Mouse (Mus musculus): ENCODE data around the gene Scarf2. TPM values are rescaled to one million over a fixed set of nuclear protein-coding genes. Genes with fewer than 3 reads are reported as not detected.

The Scarf2 gene
- total and polyA plus RNA-seq, 3 experiments = not detected

DNA sequence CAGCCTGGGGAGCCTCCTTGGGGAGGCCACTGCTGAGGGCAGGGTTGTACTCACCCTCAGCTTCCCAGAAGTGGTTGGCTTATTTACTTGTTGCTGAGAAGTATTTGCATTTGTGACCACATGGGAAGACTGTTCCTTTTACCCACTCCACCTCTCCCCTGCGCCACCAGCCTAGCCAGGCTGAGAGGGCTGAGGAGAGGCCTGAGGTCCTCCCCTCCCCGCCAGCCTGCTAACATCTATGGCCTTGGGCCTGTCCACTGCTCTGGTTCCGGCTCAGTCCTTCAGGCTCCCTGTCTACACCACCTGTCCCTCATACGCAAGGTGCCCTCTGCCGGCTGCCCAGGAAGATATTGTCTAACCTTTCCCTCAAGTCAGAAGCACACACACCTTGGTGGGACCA lies 1.4 kb upstream of the Scarf2 start:
- Histone ChIP-seq H3K4me3 (ENCODE audit: low read depth, low read length) (no peak overlapping the region), H3K9me3 (replicated peaks) (peaks cover 3% of the 10 kb centered on the region; the same call in 1 of the 2 replicates), H3K27me3 (ENCODE audit: insufficient read depth, low read length) (peaks cover 34% of the 10 kb centered on the region), H3K4me1 (ENCODE audit: insufficient read depth, low read depth, low read length) (no peaks in the 10 kb centered on the region), H3K36me3 (replicated peaks) (no peaks in the 10 kb centered on the region)
- DNase-seq (ENCODE audit: low spot score) (no peak), ATAC-seq (ENCODE audit: extremely low read depth, insufficient number of reproducible peaks, low FRiP score, poor library complexity, severe bottlenecking) (no peak)
- TF ChIP-seq CTCF (IDR thresholded peaks at IDR 0.05; ENCODE audit: low read depth, low read length) (no peak), GATA1 (IDR thresholded peaks at IDR 0.05; ENCODE audit: borderline replicate concordance, low read length) (no peak), GATA2 (IDR thresholded peaks at IDR 0.05; ENCODE audit: borderline replicate concordance, low read depth, low read length) (no peak), TAL1 (conservative IDR thresholded peaks at IDR 0.05; ENCODE audit: low read depth, low read length) (no peak), POLR2AphosphoS5 (IDR thresholded peaks at IDR 0.05; ENCODE audit: insufficient replicate concordance, low read depth, low read length) (no peak)

DNA sequence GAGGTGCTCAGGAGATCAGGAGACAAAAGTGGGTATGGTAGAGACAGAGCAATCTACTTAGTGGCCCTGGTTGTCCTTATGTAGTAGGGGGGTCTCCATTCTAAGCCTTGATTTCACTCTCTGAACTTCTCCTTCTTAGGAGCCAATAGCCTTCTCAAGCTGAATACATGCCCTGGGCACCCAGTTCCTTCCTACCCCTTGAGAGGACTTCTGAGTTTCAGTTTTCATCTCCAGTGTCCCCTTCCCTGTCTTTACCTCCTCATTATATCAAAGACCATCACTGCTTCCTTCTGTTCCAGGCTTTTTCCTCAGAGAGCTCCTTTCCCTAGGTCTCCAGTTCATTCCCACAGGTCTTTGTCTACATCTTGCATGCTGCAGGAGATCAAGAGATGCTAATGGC lies 563 bp upstream of the Scarf2 start:
- ATAC-seq (ENCODE audit: extremely low read depth, insufficient number of reproducible peaks, low FRiP score, poor library complexity, severe bottlenecking) (no peak), DNase-seq (ENCODE audit: low spot score) (no peak)
- no peaks in the 10 kb centered on the region for H3K36me3 ChIP-seq (replicated peaks)
- H3K9me3 ChIP-seq (replicated peaks) = peaks cover 3% of the 10 kb centered on the region; the same call in 1 of the 2 replicates
- no peak overlapping the region for H3K4me3 ChIP-seq (ENCODE audit: low read depth, low read length)
- TF ChIP-seq GATA2 (IDR thresholded peaks at IDR 0.05; ENCODE audit: borderline replicate concordance, low read depth, low read length) = no peak
- TF ChIP-seq TAL1 (conservative IDR thresholded peaks at IDR 0.05; ENCODE audit: low read depth, low read length) = no peak
- no peak for TF ChIP-seq CTCF (IDR thresholded peaks at IDR 0.05; ENCODE audit: low read depth, low read length)
- TF ChIP-seq POLR2AphosphoS5 (IDR thresholded peaks at IDR 0.05; ENCODE audit: insufficient replicate concordance, low read depth, low read length) = no peak
- peaks cover 34% of the 10 kb centered on the region for H3K27me3 ChIP-seq (ENCODE audit: insufficient read depth, low read length)
- no peaks in the 10 kb centered on the region for H3K4me1 ChIP-seq (ENCODE audit: insufficient read depth, low read depth, low read length)

GRCm38 (mm10) chr16:17797812-17798311 lies 780 bp downstream of the Scarf2 start:
- ATAC-seq (ENCODE audit: extremely low read depth, insufficient number of reproducible peaks, low FRiP score, poor library complexity, severe bottlenecking) (no peak), DNase-seq (ENCODE audit: low spot score) (no peak)
- Histone ChIP-seq H3K4me1 (ENCODE audit: insufficient read depth, low read depth, low read length) (no peaks in the 10 kb centered on the region), H3K9me3 (replicated peaks) (peaks cover 6% of the 10 kb centered on the region), H3K4me3 (ENCODE audit: low read depth, low read length) (no peak overlapping the region), H3K36me3 (replicated peaks) (no peaks in the 10 kb centered on the region), H3K27me3 (ENCODE audit: insufficient read depth, low read length) (peaks cover 37% of the 10 kb centered on the region)
- no peak for TF ChIP-seq TAL1 (conservative IDR thresholded peaks at IDR 0.05; ENCODE audit: low read depth, low read length)
- no peak for TF ChIP-seq GATA2 (IDR thresholded peaks at IDR 0.05; ENCODE audit: borderline replicate concordance, low read depth, low read length)
- no peak for TF ChIP-seq GATA1 (IDR thresholded peaks at IDR 0.05; ENCODE audit: borderline replicate concordance, low read length)
- TF ChIP-seq CTCF (IDR thresholded peaks at IDR 0.05; ENCODE audit: low read depth, low read length) = no peak
- no peak for TF ChIP-seq POLR2AphosphoS5 (IDR thresholded peaks at IDR 0.05; ENCODE audit: insufficient replicate concordance, low read depth, low read length)

DNA sequence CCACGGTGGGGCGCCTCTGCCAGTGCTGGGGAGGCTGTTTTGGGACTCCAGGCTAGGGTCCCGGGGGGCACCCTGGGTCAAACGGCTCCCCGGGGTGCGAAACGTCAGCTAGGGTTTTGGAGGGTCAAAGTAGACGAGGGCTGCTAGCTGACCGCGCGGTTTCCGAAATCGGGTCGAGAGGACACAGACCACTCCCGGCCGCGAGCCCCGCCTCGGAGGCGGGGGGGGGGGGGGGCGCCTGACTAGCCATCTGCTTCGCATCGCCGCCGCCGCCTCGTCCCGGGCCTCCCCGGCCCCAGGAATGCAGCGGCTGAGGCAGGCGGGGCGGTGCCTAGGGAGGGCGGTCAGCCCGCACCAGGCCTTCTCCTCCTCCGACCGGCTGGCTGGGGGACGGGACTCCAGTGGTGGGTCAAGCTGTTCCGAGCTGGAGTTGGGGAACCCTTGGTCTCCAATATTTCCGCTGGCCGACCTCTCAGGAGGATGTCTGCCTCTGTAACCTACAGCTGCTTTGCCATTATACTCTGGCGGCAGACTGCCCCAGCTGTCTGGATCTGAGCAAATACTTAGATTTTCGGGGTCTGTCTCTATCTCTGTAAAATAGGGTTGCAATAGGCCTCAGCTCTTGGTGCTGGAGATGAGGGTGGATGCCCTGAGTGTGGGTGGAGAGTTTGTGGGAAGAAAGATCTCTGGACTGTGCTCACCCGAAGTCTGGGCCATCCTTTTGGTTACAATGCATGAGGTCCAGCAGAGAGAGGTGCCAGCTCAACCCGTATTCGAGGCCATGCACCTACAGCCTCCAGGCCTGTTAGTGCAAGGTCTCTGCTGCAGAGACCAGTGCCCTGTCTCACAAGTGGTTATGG lies 1.5 kb downstream of the Scarf2 start:
- Histone ChIP-seq H3K4me1 (ENCODE audit: insufficient read depth, low read depth, low read length) (no peaks in the 10 kb centered on the region; the same call in 1 of the 2 replicates), H3K9me3 (replicated peaks) (peaks cover 13% of the 10 kb centered on the region), H3K27me3 (ENCODE audit: insufficient read depth, low read length) (peaks cover 41% of the 10 kb centered on the region), H3K36me3 (replicated peaks) (no peaks in the 10 kb centered on the region), H3K4me3 (ENCODE audit: low read depth, low read length) (no peak overlapping the region)
- no peak for DNase-seq (ENCODE audit: low spot score)
- TF ChIP-seq TAL1 (conservative IDR thresholded peaks at IDR 0.05; ENCODE audit: low read depth, low read length) = no peak
- TF ChIP-seq CTCF (IDR thresholded peaks at IDR 0.05; ENCODE audit: low read depth, low read length) = no peak
- no peak for TF ChIP-seq GATA2 (IDR thresholded peaks at IDR 0.05; ENCODE audit: borderline replicate concordance, low read depth, low read length)
- TF ChIP-seq GATA1 (IDR thresholded peaks at IDR 0.05; ENCODE audit: borderline replicate concordance, low read length) = no peak
- TF ChIP-seq POLR2AphosphoS5 (IDR thresholded peaks at IDR 0.05; ENCODE audit: insufficient replicate concordance, low read depth, low read length) = no peak
- no peak for ATAC-seq (ENCODE audit: extremely low read depth, insufficient number of reproducible peaks, low FRiP score, poor library complexity, severe bottlenecking)

GRCm38 (mm10) chr16:17799584-17799983 lies 2.5 kb downstream of the Scarf2 start:
- ATAC-seq (ENCODE audit: extremely low read depth, insufficient number of reproducible peaks, low FRiP score, poor library complexity, severe bottlenecking) = no peak
- H3K27me3 ChIP-seq (ENCODE audit: insufficient read depth, low read length) = peaks cover 46% of the 10 kb centered on the region
- DNase-seq (ENCODE audit: low spot score) = no peak
- TF ChIP-seq TAL1 (conservative IDR thresholded peaks at IDR 0.05; ENCODE audit: low read depth, low read length) (no peak), GATA1 (IDR thresholded peaks at IDR 0.05; ENCODE audit: borderline replicate concordance, low read length) (no peak), GATA2 (IDR thresholded peaks at IDR 0.05; ENCODE audit: borderline replicate concordance, low read depth, low read length) (no peak), POLR2AphosphoS5 (IDR thresholded peaks at IDR 0.05; ENCODE audit: insufficient replicate concordance, low read depth, low read length) (no peak), CTCF (IDR thresholded peaks at IDR 0.05; ENCODE audit: low read depth, low read length) (no peak)
- peaks cover 14% of the 10 kb centered on the region for H3K9me3 ChIP-seq (replicated peaks)
- H3K4me1 ChIP-seq (ENCODE audit: insufficient read depth, low read depth, low read length) = peaks cover 4% of the 10 kb centered on the region
- no peak overlapping the region for H3K4me3 ChIP-seq (ENCODE audit: low read depth, low read length)
- H3K36me3 ChIP-seq (replicated peaks) = no peaks in the 10 kb centered on the region

DNA sequence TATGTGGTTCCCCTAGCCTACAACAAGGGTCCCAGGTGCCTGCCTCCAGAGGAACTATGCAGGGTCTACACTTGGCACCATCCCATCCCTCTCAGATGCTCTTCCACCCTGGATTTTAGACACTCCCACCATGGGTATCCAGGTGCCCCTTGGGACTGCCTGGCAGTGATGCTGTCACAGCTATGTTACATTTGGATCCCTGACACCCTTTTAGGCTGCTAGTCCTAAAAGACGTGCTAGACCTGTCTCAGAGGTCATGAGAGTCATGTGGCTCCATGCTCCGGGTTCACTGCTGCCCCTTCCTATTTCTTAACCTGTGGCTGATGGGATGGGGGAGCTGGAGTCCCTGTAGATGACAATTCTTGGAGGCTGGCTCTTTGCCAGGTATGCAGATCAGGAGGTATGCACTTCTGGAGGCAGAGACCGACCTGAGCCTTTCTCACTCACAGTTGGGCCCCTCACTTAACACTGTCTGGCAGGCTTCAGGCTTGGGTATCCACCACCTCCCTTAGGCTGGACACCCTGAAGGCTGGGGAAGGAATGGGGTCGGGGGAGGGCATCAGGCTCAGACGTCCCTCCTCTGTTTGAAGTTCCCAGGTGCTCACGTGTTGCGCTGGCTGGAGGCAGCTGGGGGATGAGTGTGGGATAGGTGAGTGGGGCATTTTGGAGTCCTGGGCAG lies 4.8 kb downstream of the Scarf2 start:
- ATAC-seq (ENCODE audit: extremely low read depth, insufficient number of reproducible peaks, low FRiP score, poor library complexity, severe bottlenecking) (no peak), DNase-seq (ENCODE audit: low spot score) (no peak)
- no peak overlapping the region for H3K4me3 ChIP-seq (ENCODE audit: low read depth, low read length)
- H3K9me3 ChIP-seq (replicated peaks) = peaks cover 15% of the 10 kb centered on the region
- H3K27me3 ChIP-seq (ENCODE audit: insufficient read depth, low read length) = peaks cover 57% of the 10 kb centered on the region
- H3K36me3 ChIP-seq (replicated peaks) = no peaks in the 10 kb centered on the region
- no peak for TF ChIP-seq GATA1 (IDR thresholded peaks at IDR 0.05; ENCODE audit: borderline replicate concordance, low read length)
- TF ChIP-seq GATA2 (IDR thresholded peaks at IDR 0.05; ENCODE audit: borderline replicate concordance, low read depth, low read length) = no peak
- no peak for TF ChIP-seq POLR2AphosphoS5 (IDR thresholded peaks at IDR 0.05; ENCODE audit: insufficient replicate concordance, low read depth, low read length)
- TF ChIP-seq CTCF (IDR thresholded peaks at IDR 0.05; ENCODE audit: low read depth, low read length) = no peak
- TF ChIP-seq TAL1 (conservative IDR thresholded peaks at IDR 0.05; ENCODE audit: low read depth, low read length) = no peak
- H3K4me1 ChIP-seq (ENCODE audit: insufficient read depth, low read depth, low read length) = peaks cover 8% of the 10 kb centered on the region

Measured in G1E (cell line).